Mouse (Mus musculus) intestine, embryonic 15.5 days (tissue): ENCODE measurements at regions not wholly inside any gene's neighbourhood (a gene's known extent, or its start where the extent isn't known, plus 50 kb on each side); places are given as distances from the start of the nearest gene placed in this dataset.
A peak's percentile ranks its signal among the peaks of the same experiment; 100 is the strongest.

Experiments
- ATAC-seq: fragments of 200-750 bp; cut with Nextera tagmentation; 2 replicates; pipeline ENCODE4 v1.8.0; 2017; ENCODE audit warnings: moderate TSS enrichment, moderate library complexity
- H3K27ac ChIP-seq: fragments of 300-500 bp; sonication (generic); 2 replicates; pipeline ENCODE4 v1.5.1; 2015; ENCODE audit warnings: mild to moderate bottlenecking, inconsistent platforms
- H3K27me3 ChIP-seq: fragments of 300-500 bp; sonication (generic); replicated peaks from 2 replicates; pipeline ENCODE4 v1.6.1; 2015; ENCODE audit warnings: inconsistent platforms
- H3K36me3 ChIP-seq: fragments of 300-500 bp; sonication (generic); 2 replicates; pipeline ENCODE4 v1.6.1; 2015; ENCODE audit warnings: inconsistent platforms
- H3K4me1 ChIP-seq: fragments of 300-500 bp; sonication (generic); replicated peaks from 2 replicates; pipeline ENCODE4 v1.6.1; 2015; ENCODE audit warnings: inconsistent platforms
- H3K4me2 ChIP-seq: fragments of 300-500 bp; sonication (generic); replicated peaks from 2 replicates; pipeline ENCODE4 v1.6.1; 2015; ENCODE audit warnings: mild to moderate bottlenecking, inconsistent platforms
- H3K4me3 ChIP-seq: fragments of 300-500 bp; sonication (generic); replicated peaks from 2 replicates; pipeline ENCODE4 v1.5.1; 2015; ENCODE audit warnings: inconsistent platforms
- H3K9ac ChIP-seq: fragments of 300-500 bp; sonication (generic); 2 replicates; pipeline ENCODE4 v1.6.1; 2015; ENCODE audit warnings: inconsistent platforms
- H3K9me3 ChIP-seq: fragments of 300-500 bp; sonication (generic); 2 replicates; pipeline ENCODE4 v1.6.1; 2016; ENCODE audit warnings: inconsistent platforms
- WGBS: fragments of 180-500 bp; shearing (Covaris S2); methylation state at CpG from one replicate; pipeline ENCODE4 v1.1.7; 2015; 5-methylcytosine and 5-hydroxymethylcytosine counted together

DNA sequence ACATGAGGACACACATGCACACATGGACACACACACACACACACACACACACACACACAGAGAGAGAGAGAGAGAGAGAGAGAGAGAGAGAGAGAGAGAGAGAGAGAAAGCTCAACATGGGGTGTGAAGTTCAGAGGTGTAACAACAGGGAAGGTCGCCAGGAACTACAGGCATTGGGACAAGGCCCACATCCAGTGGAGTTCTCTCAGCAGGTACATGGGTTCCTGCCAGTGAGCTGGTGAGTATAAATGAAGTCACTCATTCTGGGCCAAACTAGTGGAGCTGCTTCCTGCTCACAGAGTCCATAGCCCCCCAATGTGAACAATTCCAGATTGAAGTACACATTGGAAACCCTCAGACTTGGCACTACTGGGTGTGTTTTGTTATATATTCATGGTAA is 366.3 kb downstream of the Fat4 start:
- H3K27me3 ChIP-seq: no peaks in the 10 kb centered on the region
- H3K36me3 ChIP-seq: no peaks in the 10 kb centered on the region
- no peak overlapping the region for H3K27ac ChIP-seq
- H3K9ac ChIP-seq: no peak overlapping the region
- no peak overlapping the region for H3K4me3 ChIP-seq
- H3K9me3 ChIP-seq: no peaks in the 10 kb centered on the region
- ATAC-seq: no peak
- 84% methylated on average over 1 of the region's 1 CpGs for WGBS
- H3K4me1 ChIP-seq: peaks cover 5% of the 10 kb centered on the region; the same call in 1 of the 2 replicates
- no peak overlapping the region for H3K4me2 ChIP-seq

DNA sequence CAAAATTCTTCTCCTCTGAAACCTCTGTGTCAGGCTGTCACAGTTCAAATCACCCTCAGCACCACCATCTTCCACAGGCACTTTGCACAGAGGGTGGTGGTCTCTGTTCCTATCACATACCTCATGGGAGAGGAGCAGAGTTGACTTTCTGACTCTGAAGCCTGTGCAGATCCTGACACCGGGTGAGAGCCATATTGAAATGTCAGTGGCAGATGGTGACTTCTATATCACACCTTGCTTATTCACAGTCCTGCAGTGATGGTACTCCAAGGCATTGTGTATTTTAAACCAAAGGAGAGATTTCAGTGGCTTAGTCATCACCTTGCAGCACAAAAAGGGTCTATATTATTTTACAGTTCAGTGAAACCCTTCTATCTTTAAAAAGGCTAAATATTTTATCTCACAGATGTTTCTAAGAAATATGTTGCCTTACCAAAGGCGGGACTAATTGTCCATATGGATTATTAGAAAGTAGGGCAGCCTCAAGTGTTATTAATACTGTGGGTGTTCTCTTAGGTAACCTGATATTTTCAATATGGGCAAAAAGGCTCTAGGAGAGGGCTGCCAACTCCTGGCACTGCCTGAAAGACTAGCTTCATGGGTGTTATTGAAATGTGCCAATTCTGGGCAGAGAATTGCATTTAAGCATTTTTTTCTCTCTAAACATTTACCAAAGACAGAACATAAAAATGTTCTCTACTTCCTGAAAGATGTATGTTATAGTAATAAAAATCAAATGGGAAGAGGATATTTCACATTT is 378.1 kb downstream of the Fat4 start:
- Histone ChIP-seq H3K9me3 (no peaks in the 10 kb centered on the region), H3K4me1 (no peaks in the 10 kb centered on the region), H3K9ac (no peak overlapping the region), H3K36me3 (no peaks in the 10 kb centered on the region), H3K4me3 (no peak overlapping the region), H3K27me3 (no peaks in the 10 kb centered on the region), H3K27ac (no peak overlapping the region), H3K4me2 (no peak overlapping the region)
- ATAC-seq: no peak
- 81% methylated on average over 2 of the region's 2 CpGs for WGBS

DNA sequence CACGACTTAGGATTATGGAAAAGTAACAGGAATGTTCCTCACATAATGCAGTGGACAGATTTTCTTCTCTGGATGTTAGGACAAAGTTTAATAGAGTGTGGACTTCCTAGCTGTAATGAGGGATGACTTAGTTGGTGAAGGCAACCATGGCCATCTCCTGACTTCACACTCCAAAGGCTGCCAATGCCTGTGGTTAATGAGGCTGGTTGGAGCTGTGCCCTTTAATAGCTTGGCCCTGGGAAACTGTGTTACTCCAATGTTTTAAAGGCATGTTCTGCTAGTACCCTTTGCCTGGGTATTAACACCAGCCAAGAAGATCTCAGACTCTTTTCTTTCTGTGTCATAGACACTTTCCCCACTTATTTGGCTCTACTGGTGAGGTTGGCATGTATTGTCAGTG is 378.9 kb downstream of the Fat4 start:
- no peak overlapping the region for H3K4me2 ChIP-seq
- no peaks in the 10 kb centered on the region for H3K4me1 ChIP-seq
- no peak for ATAC-seq
- no peak overlapping the region for H3K27ac ChIP-seq
- H3K9me3 ChIP-seq: no peaks in the 10 kb centered on the region
- H3K27me3 ChIP-seq: no peaks in the 10 kb centered on the region
- no peak overlapping the region for H3K9ac ChIP-seq
- H3K36me3 ChIP-seq: no peaks in the 10 kb centered on the region
- H3K4me3 ChIP-seq: no peak overlapping the region
- 85% methylated on average over 1 of the region's 1 CpGs for WGBS

DNA sequence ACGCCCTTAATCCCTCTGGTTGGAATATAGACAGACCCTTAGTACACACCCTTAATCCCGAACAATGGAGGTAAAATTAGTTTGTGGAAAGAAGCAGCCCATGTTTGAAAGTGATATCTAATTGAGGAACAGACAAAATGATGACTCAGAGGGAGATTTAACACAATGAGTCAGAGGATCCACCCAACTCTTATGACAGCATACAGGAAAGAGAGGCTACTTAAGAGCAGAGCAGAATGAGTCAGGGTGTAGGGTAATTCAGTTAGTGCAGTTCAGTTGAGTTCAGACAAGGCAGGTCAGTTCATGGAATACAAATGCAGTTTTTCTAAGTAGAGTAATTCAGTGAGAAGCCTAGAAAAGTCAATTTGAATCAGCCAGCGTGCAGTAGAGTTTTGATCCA is 382.6 kb downstream of the Fat4 start:
- ATAC-seq: no peak
- Histone ChIP-seq H3K27me3 (no peaks in the 10 kb centered on the region), H3K27ac (no peak overlapping the region), H3K4me2 (no peak overlapping the region), H3K36me3 (no peaks in the 10 kb centered on the region), H3K4me1 (no peaks in the 10 kb centered on the region), H3K9me3 (no peaks in the 10 kb centered on the region), H3K9ac (no peak overlapping the region), H3K4me3 (no peak overlapping the region)
- WGBS: 84% methylated on average over 3 of the region's 3 CpGs

DNA sequence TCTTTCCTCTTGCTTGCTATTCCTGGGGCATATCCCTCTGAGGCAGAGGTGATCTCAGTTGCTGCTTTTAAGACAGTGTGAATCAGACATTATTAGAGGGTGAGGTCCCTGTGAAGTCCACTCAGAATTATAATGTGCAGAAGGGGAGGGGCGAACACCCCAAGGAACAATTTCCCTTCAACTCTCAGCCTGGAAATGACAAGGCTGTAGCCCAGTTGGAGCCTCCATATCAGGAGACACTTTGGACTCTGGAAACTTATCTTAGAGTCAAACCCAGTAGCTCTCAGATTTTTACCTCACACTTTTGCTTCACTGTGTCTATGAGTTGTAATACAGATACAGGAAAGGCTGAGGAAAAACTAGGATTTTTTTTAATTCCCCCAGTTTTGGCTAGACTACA is 385.9 kb downstream of the Fat4 start:
- H3K4me1 ChIP-seq: no peaks in the 10 kb centered on the region
- no peak overlapping the region for H3K4me3 ChIP-seq
- ATAC-seq: peak; percentile 75
- no peaks in the 10 kb centered on the region for H3K27me3 ChIP-seq
- H3K4me2 ChIP-seq: no peak overlapping the region
- no peak overlapping the region for H3K27ac ChIP-seq
- H3K9ac ChIP-seq: no peak overlapping the region
- no peaks in the 10 kb centered on the region for H3K36me3 ChIP-seq
- WGBS: 84% methylated on average over 1 of the region's 1 CpGs
- no peaks in the 10 kb centered on the region for H3K9me3 ChIP-seq

DNA sequence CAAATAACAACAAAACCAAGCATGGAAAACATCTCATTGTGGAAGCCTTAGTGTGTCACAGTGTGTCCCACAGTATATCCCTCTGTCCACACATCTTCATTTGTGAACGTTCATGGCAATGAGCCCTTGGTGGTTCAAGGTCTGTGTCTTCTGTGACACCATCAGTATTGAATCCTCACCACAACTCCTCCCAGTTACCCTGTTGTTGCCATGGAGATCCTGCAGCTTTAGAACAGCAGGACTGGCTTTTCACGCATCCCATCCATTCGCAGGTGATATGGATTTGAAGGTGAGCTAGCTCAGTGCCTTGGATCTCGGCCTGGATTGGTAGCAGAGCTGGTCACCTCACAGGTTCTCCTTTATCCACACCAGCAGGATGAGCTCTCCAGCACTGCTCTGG is 390.2 kb downstream of the Fat4 start:
- Histone ChIP-seq H3K4me1 (no peaks in the 10 kb centered on the region), H3K36me3 (no peaks in the 10 kb centered on the region), H3K4me2 (no peak overlapping the region), H3K9ac (no peak overlapping the region), H3K27me3 (no peaks in the 10 kb centered on the region), H3K27ac (no peak overlapping the region), H3K4me3 (no peak overlapping the region), H3K9me3 (no peaks in the 10 kb centered on the region)
- no peak for ATAC-seq
- 82% methylated on average over 4 of the region's 4 CpGs for WGBS

DNA sequence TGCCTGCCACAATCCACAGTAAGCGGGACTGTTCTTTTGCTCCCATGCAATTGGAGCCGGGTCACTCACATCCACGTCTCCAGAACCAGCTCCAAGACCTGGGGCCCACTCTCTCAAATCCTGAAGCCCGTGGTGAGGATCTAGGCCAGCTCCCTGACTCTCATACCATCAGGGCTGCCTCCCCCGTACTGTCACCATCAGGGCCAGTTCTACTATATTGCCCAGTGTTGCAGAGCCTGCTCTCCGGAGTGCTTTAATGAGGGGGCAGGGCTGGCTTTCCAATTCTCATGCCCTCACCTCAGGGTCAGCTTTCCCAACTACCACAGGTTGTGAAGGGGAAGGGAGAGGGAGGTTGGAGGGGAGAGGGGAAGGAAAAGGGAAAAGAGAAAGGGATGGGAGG is 390.6 kb downstream of the Fat4 start:
- no peak overlapping the region for H3K9ac ChIP-seq
- H3K4me3 ChIP-seq: no peak overlapping the region
- no peak overlapping the region for H3K27ac ChIP-seq
- no peaks in the 10 kb centered on the region for H3K27me3 ChIP-seq
- ATAC-seq: no peak
- whole genome bisulfite sequencing: 79% methylated on average over 6 of the region's 6 CpGs
- no peaks in the 10 kb centered on the region for H3K36me3 ChIP-seq
- H3K4me2 ChIP-seq: no peak overlapping the region
- no peaks in the 10 kb centered on the region for H3K4me1 ChIP-seq
- H3K9me3 ChIP-seq: no peaks in the 10 kb centered on the region

DNA sequence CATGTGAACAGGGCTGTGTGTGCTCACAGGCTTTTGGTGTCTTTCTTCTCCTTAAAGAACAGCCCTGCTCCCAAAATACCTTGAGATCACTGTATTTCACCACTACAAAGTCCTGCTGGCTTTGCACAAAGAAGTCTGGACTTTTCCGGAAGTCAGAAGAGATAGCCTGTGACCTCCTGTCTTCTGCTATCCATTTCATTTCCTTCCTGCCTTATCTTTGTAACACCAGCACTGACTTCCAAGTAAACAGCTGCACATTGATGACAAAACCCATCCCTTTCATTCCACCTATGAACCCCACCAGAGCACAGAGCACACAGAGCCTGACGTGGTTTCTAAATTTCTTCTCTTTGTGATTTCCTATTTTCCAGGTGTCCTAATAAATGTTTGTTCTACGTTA is 408.5 kb downstream of the Fat4 start:
- no peaks in the 10 kb centered on the region for H3K4me1 ChIP-seq

DNA sequence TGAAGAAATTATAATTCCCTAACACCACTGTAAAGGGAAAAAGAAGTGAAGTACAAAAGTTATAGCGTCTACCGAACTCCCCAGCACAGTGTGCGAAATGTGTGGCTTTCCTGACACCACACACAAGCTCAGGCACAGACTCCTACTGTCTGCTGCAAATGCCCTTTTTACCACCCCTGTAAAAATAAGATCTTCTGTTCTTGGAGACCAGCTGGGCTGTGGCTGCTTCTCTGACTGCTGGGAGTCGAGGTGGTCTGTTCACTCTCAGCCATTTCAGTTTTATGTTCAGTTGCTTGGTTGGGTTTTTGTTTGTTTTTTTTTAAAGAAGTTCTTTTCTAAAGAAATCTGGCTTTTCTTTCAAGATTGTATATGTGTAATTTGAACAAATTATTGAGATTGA is 409.5 kb downstream of the Fat4 start:
- 61% methylated on average over 4 of the region's 4 CpGs for WGBS
- no peak overlapping the region for H3K27ac ChIP-seq
- no peak overlapping the region for H3K4me2 ChIP-seq
- H3K4me3 ChIP-seq: no peak overlapping the region
- ATAC-seq: no peak
- H3K9me3 ChIP-seq: no peaks in the 10 kb centered on the region
- H3K27me3 ChIP-seq: no peaks in the 10 kb centered on the region
- H3K9ac ChIP-seq: no peak overlapping the region
- no peaks in the 10 kb centered on the region for H3K4me1 ChIP-seq
- H3K36me3 ChIP-seq: no peaks in the 10 kb centered on the region

More for the DNA sequence above, 408.5 kb downstream of the Fat4 start:
- no peaks in the 10 kb centered on the region for H3K27me3 ChIP-seq
- no peak overlapping the region for H3K9ac ChIP-seq
- H3K9me3 ChIP-seq: no peaks in the 10 kb centered on the region
- no peak for ATAC-seq
- 73% methylated on average over 3 of the region's 3 CpGs for WGBS
- H3K4me2 ChIP-seq: no peak overlapping the region
- H3K27ac ChIP-seq: no peak overlapping the region
- H3K4me3 ChIP-seq: no peak overlapping the region
- no peaks in the 10 kb centered on the region for H3K36me3 ChIP-seq

DNA sequence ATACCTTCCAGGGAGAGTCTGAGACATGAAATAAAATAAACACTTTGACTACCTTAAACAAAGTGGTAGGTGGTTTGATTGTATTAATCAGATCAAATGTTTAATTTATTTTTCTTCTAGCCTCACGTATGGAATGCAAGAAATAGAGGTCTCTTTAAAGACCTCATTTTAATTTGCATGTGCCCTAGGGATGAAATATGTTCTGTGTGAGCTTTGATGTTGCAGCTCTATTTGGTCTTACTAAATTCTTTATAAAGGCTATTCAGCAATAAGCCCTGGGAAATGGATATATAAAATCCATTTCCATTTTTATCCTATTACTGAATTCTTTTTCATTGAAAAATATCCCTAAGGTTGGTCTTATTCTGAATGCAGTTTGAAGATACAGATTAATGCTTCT is 422.7 kb downstream of the Fat4 start:
- Histone ChIP-seq H3K36me3 (no peaks in the 10 kb centered on the region), H3K27me3 (no peaks in the 10 kb centered on the region), H3K27ac (no peak overlapping the region), H3K9me3 (no peaks in the 10 kb centered on the region), H3K9ac (no peak overlapping the region), H3K4me3 (no peak overlapping the region), H3K4me1 (no peaks in the 10 kb centered on the region), H3K4me2 (no peak overlapping the region)
- 78% methylated on average over 1 of the region's 1 CpGs for WGBS
- ATAC-seq: no peak

DNA sequence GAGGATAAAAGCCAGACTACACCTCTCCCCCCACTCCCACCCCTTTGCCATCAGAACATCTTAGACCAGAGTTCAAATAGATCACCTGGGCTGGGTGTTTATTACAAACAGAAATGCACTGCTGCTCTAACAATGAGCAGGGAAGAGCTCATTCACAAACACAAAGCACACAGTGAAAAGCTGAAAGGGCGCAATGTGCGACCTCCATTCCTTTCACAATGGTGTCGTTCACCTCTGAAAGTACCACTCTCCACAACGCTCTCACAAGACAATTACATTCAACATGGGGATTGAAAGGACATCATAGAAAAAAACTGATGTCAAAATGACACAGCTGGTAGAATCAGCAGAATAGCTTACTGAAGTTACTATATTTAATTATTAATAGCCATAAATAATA is 426.8 kb downstream of the Fat4 start:
- Histone ChIP-seq H3K27ac (no peak overlapping the region), H3K27me3 (no peaks in the 10 kb centered on the region), H3K36me3 (no peaks in the 10 kb centered on the region), H3K4me3 (no peak overlapping the region), H3K4me2 (no peak overlapping the region), H3K9ac (no peak overlapping the region), H3K9me3 (no peaks in the 10 kb centered on the region), H3K4me1 (no peaks in the 10 kb centered on the region)
- no peak for ATAC-seq
- 89% methylated on average over 4 of the region's 4 CpGs for WGBS

DNA sequence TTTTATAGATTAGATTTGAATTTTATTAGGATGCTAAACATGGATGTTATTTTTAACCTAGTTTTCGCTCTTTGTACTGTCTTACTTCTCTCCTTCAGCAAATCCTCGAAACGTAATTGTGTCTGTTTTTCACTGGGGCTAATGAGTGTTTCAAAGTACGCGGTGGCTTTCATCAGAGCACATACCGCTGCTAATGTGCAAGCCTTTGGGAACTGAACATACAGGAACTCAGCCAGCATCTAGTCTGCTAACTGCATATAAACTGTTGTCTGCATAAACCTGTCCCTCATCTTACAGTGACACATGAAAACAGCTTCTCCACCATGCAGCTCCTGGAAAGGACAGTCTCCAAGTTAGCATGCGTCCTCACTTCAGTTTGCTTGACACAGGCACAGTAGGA is 434.1 kb downstream of the Fat4 start:
- WGBS: 70% methylated on average over 7 of the region's 7 CpGs
- H3K4me1 ChIP-seq: no peaks in the 10 kb centered on the region
- H3K36me3 ChIP-seq: no peaks in the 10 kb centered on the region
- H3K9ac ChIP-seq: no peak overlapping the region
- no peaks in the 10 kb centered on the region for H3K27me3 ChIP-seq
- no peak overlapping the region for H3K27ac ChIP-seq
- ATAC-seq: no peak
- no peak overlapping the region for H3K4me2 ChIP-seq
- H3K9me3 ChIP-seq: no peaks in the 10 kb centered on the region
- no peak overlapping the region for H3K4me3 ChIP-seq

DNA sequence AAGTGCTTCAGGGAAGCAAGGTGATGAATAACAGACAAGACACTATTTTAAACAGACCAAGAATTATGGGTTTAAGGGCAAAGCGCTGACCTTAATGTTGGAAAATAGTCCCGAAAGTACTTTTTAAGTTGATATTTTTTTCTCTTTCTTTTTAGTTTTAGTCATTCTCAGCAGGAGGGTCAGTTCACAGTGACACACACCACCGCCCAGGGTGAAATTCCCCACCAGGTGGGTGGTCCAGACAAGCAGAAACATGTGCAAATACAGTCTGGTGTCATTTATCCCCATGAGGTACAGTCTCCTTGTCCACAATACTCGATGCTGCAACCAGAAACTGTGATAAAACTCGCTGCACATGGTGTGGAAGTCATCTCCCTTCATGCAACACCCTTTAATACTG is 435.5 kb downstream of the Fat4 start:
- Histone ChIP-seq H3K9ac (no peak overlapping the region), H3K4me2 (no peak overlapping the region), H3K27ac (no peak overlapping the region), H3K4me1 (no peaks in the 10 kb centered on the region), H3K36me3 (no peaks in the 10 kb centered on the region), H3K9me3 (no peaks in the 10 kb centered on the region), H3K27me3 (no peaks in the 10 kb centered on the region), H3K4me3 (no peak overlapping the region)
- WGBS: 44% methylated on average over 5 of the region's 5 CpGs
- no peak for ATAC-seq
